Mouse (Mus musculus) small intestine, adult 10 weeks (tissue): ENCODE measurements around the gene Dolpp1. TPM values are rescaled to one million over a fixed set of nuclear protein-coding genes. Genes with fewer than 3 reads are reported as not detected.

ENCODE experiments used
- polyA plus RNA-seq: library from polyadenylated mRNA; stranded (reverse); fragments of 350-450 nt; fragmentation: Illumina TruSeq; extraction: RNeasy Lipid Tissue Mini Kit (QIAGEN cat#74804); gene quantifications from one replicate; pipeline ENCODE4 v1.2.3, GENCODE M21; 2014; ENCODE audit warnings: low replicate concordance

Dolpp1 gene
- polyA plus RNA-seq, result 3.9 TPM

DNA sequence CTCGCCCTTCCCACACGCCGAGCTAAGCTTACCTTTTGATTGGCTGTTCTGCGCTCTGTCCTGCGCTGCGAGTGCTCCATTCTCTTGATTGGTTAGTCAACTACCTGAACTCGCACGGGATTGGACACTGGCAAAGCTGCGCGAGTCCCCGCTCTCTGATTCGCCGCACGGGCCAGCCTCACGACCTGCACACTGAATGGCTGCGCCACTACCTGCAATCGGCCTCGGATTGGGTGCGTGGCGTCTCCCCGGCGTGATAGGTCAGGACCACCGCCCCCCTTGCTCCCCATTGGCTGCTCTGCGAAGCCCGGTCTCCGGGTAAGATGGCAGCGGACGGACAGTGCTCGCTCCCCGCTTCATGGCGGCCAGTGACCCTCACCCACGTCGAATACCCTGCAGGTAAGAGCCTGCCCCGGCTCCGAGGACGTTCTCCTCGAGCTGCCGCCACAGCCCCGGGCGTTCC, at the start of gene Dolpp1:
TSS of gene Dolpp1 (plus strand) at position 141 of the 463 bp plus-strand sequence.

GRCm38 (mm10) chr2:30358533-30359531, 33.2 kb upstream of the Dolpp1 start, which contains the start of gene Sh3glb2:
Sh3glb2 (minus strand) TSS chr2:30359337.

DNA sequence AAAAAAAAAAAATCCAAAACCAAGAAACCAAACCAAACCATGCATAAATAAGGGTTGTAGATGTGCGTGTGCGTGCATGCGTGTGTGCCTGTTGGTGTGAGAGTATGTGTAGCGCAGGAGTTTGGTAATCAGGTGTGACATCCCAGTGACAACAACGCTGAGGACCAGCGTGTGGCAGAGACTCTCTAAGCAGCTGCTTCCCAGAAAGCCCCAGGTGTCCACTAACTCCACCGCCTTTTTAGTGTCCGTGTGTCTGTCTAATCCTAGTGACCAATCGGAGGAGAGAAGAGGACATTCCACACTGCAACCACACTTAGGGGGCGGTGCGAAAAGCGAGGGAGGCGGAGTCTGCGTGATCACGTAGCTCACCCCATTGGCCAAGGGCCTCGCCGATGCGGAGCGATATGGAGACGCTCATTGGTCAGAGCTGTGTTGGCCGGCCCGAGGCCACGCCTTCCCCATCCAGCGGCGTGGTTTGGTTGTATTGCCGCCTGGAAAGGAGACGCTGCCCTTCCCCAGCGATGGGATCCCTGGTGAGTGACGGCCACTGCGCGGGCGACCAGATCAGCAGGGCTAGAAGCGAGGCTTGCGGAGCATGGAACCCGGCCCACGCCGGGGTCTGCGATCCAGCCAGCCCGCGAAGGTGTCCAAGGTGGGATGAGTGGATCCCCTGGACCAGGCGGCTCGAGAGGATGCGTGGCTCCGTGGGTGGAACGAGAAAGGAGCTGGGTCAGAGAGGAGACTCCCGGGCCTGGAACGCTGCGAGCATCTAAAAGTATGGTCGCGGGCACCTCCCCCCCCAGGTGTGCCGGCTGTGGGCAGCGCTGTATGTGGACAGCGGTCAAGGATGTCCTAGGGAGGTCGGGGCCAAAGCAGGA, 28.0 kb upstream of the Dolpp1 start, which contains the start of gene Miga2:
TSS of gene Miga2 (plus strand) at position 461 of the 878 bp plus-strand sequence.

DNA sequence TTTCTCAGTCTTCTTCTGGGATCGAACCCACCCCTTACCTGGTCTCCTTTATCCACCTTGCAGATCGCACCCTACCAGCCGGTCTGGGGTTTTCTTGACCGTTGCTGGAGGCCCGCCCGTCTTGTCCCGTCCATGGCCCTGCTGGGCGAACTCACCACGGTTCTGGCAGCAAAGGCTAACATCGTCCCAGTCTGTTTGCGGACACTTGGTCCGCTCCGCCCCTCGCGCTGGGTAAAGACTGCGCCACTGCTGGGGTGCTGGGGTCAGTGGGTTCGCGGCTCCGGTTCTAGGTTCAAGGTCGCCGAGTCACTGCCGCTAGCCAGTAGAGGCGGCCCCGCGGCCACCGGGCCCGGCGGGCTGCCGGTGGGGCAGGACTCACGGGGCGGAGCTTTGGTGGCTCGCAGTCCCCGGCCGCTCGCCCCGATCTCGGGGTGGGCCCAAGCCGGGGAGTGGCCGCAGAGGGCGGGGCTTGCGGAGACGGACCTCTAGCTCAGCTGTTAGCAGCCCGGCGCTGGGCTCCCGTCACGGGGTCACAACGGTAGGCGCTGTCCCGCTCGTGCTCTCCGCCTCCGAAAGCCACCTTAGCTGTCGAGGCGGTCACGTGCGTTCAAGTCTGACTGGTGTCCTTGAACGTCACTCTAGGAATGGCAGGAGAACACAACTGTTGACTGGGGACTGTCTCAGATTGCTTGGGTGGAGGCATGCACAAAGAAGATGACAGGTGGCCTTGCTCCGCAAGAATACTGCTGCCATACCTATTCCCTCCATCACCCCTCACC, 23.3 kb downstream of the Dolpp1 start, which contains the start of gene Crat:
TSS of gene Crat (minus strand) at position 657 of the 779 bp plus-strand sequence.

GRCm38 (mm10) chr2:30415936-30416648, 24.0 kb downstream of the Dolpp1 start, which contains the start of gene Ptpa:
Ptpa (plus strand) TSS chr2:30416039.

Other genes with a start within 250 kb of the Dolpp1 start
- not detected for gene Endog, start 220.8 kb upstream of the Dolpp1 start, polyA plus RNA-seq
- gene Spout1, start 213.8 kb upstream of the Dolpp1 start, polyA plus RNA-seq, result 0.30 TPM
- gene Kyat1, start 186.4 kb upstream of the Dolpp1 start, polyA plus RNA-seq, result 0.48 TPM
- gene Lrrc8a, start 154.5 kb upstream of the Dolpp1 start, polyA plus RNA-seq, result 1.5 TPM
- gene Gm28035, start 151.7 kb upstream of the Dolpp1 start, polyA plus RNA-seq, result not detected
- 0.74 TPM for gene Phyhd1, start 126.1 kb upstream of the Dolpp1 start, polyA plus RNA-seq
- gene Gm28038, start 111.2 kb upstream of the Dolpp1 start, polyA plus RNA-seq, result not detected
- gene Dolk, start 105.9 kb upstream of the Dolpp1 start, polyA plus RNA-seq, result 5.9 TPM
- 6.1 TPM for gene Nup188, start 105.9 kb upstream of the Dolpp1 start, polyA plus RNA-seq
- gene Sh3glb2, start 32.9 kb upstream of the Dolpp1 start, polyA plus RNA-seq, result 1.0 TPM
- gene Miga2, start 28.0 kb upstream of the Dolpp1 start, polyA plus RNA-seq, result 1.3 TPM
- 14.2 TPM for gene Crat, start 23.6 kb downstream of the Dolpp1 start, polyA plus RNA-seq
- 2.2 TPM for gene Ptpa, start 23.8 kb downstream of the Dolpp1 start, polyA plus RNA-seq
- not detected for gene Ier5l, start 82.0 kb downstream of the Dolpp1 start, polyA plus RNA-seq
- gene Cstad, start 202.8 kb downstream of the Dolpp1 start, polyA plus RNA-seq, result not detected